Mouse (Mus musculus): ENCODE measurements around the gene Cldn5.

GRCm38 (mm10) chr16:18727536-18728499 lies 48.8 kb upstream of the Cldn5 start:
- TF ChIP-seq CTCF (IDR thresholded peaks at IDR 0.05; ENCODE audit: control insufficient read depth, insufficient read depth, insufficient replicate concordance, low read depth, low read length): no peak
- no peak for TF ChIP-seq POLR2A (IDR thresholded peaks at IDR 0.05; ENCODE audit: control insufficient read depth, low read depth, low read length)

All from testis, adult 2 months (tissue).